Mouse (Mus musculus): ENCODE measurements around the gene Amer3.

DNA sequence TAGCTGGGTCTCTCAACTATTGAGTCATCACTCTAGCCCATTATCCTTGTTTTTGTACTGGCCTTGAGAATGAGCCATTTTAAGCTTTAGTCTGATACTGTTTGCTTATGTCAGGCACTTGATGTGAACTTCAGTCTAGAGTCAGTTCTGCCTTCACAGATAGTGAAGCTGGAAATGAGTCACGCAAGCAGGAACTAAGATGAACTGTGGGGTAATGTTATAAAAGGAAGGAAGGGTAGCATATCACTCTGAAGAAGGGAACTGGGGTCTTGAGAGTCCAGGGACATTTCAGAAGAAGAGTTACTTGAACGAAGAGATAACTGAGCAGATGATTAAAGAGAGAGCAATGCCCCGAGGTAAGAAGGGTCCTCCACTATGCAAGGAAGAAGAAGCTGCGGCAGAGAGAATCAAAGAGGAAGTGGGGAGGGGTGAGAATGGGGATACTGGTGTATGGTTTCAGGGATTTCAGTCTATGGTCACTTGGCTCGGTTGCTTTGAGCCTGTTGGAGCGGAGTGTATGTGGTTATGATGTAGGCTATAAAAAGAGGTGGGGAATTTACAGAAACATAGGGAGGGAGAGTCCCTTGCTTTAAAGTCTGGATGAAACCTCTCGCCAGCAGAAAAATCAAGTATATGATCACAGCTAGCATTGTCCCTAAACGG is 14.9 kb upstream of the Amer3 start:
- TF ChIP-seq CTCF (IDR thresholded peaks at IDR 0.05; ENCODE audit: control insufficient read depth, insufficient read depth, insufficient read length) (no peak), USF1 (IDR thresholded peaks at IDR 0.05; ENCODE audit: low read depth) (no peak), MYOD1 (IDR thresholded peaks at IDR 0.05; ENCODE audit: control insufficient read depth, insufficient read length, low read depth) (no peak)

Measured in C2C12 (cell line).